Mouse (Mus musculus) adrenal gland, adult 18-20 months (tissue): ENCODE measurements at regions not wholly inside any gene's neighbourhood (a gene's known extent, or its start where the extent isn't known, plus 50 kb on each side); places are given as distances from the start of the nearest gene placed in this dataset.

Experiments
- DNase-seq, 2 experiments: peaks; one replicate each; pipeline ENCODE4 v3.0.0; 2021 to 2022; ENCODE audit warnings: low spot score in 2 of 2

DNA sequence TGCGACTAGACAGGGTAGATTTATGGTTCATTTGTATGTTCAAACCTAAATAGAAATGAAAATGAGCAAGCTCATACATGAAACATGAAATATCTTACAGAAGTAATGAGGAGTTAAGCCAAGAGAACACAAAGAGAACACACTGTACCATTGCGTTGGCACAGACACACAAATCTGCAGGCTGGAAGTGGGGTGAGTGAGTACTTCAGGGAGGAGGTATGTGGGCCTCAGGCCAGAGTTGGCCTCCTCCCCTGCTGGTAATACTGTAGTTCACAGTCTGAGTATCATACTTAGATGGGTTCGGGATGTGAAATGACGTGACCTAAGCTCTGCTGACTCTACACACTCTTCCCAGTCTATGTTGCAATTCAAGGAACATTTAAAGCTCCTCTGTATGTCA, 624.1 kb downstream of the Rnf144a start:
- no peak for DNase-seq

DNA sequence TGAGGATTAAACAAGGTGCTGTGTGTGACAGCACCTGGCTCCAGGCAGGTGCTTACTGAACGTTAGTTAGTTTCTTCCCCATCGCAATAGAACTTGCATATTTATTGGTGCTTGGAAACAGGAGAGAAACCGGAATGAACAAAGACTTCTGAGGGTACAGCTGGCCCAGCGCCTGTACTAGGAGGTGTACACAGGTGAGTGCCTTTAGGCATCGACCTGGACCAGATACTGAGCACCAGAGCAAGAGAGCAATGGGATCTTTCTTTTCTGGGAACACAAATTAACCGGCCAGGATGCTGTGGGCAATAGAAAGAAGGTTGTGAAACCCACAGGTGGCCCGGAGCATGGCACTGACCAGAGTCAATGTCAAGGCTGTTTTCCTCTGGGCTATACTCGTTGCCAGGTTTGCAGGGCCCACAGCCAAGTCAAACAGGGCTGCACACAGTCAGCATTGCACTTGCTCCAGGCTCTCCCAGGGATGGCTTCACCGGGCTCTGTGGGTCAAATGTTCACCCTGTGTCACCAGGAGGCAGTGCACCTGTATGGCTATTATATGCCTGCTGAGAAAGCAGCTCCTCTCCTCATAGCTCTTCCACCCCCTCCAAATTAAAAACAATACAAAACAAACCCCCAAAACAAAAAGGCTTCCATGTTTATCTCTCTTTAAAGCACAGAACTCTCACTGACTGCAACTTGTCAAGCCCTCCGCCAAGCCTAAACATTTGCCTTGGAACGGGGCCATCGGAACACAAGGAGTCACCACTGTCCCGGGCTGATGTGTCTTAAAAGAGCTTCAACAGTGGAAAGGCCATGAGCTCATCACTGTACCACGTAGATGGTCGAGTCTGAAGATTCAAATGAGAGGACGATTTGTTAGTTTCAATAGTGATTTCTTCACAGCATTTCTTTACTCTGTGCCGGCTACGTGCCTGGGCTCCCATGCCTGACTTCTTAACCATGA, 629.1 kb downstream of the Rnf144a start:
- DNase-seq: no peak

DNA sequence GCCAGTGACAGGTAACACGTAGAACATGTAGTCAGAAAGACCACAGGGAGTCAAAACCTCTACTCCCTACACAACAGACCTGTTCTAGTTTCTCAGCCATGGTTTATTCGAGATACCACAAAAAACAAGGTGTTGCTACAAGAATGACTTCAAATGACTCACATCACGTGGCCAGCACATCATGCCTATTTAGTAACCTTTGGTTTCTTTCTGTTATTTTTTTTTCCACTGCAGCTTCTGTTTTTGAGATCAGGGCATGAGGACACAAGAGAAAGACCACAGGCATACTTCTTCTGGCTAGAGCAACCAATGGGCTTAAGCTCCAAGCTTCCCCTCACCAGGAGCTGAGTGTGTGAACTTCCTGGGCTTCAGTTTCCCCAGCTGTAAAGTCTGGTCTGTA, 630.7 kb downstream of the Rnf144a start:
- no peak for DNase-seq

DNA sequence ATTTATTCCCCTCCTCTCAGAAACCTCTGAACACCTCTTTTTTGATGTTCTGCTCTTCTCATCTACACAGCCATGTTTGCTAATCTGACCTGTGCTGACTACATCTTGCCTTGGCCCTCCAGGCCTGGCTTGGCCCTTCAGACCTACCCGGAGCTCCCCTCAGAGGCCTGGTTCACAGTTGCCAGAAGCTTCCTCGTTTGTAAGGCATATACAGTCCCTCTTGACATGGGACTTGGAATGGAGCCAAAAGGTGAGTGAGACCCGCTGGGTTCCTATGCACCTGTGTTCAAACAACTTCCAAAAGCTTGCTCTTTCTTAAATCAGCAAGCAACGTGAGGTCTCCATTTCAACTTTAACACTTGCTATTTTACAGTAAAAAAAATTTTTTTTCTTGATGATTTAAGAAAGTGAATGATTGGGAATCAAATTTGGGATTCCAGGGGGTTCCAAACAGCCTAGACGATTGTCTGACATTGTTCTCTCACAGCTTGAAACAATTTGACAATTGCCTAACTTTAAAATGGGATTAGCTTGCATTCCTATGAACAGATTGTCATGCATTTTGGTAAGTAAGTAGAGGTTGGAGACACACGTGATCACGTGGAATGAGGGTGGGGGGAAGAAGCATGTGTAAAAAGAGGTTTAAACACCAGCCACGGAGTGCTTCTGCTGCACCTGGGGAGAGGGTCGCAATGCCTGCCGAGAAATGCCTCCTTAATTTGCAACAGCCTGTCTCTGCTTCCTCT, 631.9 kb downstream of the Rnf144a start:
- no peak for DNase-seq

DNA sequence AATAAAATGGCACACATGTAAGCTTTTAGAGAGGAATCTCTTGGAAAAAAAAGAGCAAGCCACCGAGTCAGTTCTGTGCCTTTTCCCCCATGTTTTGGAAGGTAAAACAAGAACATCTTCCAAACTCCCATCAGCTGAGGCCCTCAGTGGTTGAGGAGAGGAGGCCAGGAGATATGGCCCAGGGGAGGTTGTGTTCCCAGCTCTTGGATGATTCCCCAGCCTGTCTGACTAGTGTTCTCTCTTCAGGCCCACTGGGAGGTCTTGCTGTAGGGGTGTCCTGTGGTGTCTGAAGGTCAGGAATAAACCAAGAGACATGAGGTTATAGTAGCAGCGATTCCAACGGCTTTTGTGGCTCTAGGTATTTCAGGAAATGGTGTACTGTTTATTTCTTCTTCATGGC, 643.2 kb downstream of the Rnf144a start:
- DNase-seq: no peak

DNA sequence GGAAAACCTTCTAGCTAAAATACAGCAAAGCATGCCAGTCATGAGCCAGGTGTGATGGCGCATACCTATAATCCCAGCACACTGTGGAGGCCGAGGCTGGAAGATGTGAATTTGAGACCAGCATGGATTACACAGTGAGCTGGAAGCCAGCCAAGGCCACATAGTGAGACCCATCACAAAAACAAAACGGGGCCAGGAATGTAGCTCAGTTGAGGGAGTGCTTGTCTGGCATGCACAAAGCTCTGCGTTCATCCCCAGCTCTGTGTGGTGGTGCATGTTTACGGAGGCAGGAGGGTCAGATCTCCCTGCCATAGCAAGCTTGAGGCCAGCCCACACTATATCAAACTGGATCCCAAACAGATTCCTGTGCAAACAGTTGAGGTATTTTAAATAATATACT, 646.4 kb downstream of the Rnf144a start:
- no peak for DNase-seq

DNA sequence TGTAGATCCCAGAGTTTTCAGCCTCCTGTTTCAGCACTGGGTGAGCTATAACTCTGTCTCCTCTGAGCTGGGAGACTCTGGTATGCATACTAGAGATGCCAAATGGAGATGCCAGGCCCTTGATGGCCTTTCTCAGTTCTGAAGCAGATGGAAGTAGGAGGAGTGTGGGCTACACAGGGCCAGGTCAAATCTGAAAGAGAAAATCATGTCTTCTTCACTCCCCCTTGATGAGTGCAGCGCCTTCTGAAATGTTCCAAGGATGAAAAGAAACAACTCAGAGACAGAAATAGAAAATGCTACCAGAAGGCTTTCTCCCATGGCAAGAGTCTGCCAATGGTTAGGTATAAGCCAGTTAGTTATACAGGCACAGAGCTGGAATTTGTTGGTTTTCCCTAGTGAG, 652.0 kb downstream of the Rnf144a start:
- DNase-seq: no peak

DNA sequence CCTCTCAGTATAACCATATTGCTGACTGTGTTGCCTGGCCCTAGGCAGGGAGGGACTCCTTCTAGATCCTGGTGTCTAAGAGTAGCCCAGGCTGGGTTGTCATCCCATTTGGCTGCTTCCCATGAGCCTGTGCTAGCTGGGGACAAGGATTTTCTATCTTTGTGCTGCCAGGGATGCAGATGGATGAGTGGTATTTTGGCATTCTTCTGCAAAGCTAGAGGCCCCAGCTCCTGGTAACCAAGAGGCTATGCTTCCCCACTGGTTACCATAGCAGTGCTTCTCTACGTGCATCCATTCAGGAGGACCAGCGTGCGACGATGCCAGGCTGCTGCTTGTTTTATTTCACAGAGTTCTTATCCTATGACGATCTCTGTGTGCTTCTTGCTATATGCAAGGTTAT, 658.0 kb downstream of the Rnf144a start:
- no peak for DNase-seq

DNA sequence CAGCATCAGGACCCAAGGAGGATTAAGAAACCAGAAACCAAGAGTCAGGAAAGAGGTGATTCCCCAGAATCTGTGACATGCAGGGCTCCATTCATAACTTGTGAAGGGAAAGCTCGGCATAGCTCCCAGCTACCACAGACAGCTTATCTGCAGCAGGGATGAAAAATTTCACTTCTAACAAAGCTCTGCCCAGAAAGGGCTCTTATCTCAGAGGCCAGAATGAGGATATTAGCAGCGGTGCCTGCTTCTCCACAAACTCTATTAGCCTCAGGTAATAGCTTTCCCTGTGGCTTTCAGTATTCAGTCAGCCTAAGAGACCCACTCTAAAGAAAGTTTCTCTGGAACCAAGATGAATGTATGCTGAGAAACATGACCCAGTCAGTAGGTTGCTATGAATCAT, 636.9 kb upstream of the Id2 start:
- DNase-seq: no peak

DNA sequence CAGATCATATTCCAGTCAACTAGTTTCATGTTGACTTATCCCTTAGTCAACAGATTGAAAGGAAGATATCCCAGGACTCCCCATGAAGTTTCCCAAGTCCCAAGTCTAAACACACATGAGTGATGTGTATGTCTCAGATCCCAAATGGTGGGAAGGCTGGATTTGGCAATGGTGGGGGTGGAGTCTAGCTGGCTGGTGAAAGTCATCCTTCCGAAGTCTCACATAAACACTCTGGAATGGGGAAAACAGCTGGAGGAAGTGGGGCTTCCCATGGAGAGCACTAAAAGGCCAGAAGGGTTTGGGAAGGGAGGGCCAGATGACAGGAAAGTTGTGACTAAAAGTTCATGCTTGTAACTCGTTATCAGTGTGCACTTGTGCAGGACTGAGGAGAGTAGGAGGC, 628.8 kb upstream of the Id2 start:
- DNase-seq: no peak

DNA sequence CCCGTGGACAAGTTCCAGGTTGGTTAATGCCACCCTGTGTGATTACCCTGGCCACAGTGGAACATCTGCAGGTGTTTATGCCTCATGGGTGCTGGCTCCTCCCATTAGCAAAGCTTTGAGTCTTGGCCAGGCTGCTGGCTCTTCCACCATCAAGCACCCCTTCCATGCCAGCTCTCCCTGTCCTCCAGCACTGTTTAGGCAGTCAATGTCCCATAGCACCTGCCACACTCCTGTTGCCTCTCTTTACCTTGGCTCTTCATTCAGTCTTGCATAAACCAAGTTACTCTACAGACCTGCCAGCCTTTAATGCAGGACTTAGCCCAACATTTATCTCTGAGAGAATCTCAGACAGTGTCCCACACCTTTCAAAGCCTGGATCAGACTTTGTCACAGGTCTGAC, 614.2 kb upstream of the Id2 start:
- DNase-seq: no peak

DNA sequence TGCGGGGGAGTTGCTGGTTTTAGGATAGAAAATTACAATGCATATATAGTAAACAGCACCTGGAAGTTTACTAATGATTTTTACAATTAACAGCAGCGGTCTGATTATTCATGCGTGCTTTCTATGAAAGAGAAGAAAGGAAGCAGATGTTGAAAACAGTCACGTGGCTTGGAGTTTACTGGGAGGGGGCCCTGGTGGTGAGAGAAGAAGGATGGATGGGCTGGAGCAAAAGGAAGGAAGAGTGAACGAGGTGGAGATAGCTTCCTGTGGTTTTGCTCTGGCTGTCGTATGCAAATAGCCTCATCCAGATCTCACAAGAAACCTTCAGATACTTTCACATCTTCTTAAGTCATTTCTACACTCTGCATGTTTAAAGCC, 606.1 kb upstream of the Id2 start:
- no peak for DNase-seq

DNA sequence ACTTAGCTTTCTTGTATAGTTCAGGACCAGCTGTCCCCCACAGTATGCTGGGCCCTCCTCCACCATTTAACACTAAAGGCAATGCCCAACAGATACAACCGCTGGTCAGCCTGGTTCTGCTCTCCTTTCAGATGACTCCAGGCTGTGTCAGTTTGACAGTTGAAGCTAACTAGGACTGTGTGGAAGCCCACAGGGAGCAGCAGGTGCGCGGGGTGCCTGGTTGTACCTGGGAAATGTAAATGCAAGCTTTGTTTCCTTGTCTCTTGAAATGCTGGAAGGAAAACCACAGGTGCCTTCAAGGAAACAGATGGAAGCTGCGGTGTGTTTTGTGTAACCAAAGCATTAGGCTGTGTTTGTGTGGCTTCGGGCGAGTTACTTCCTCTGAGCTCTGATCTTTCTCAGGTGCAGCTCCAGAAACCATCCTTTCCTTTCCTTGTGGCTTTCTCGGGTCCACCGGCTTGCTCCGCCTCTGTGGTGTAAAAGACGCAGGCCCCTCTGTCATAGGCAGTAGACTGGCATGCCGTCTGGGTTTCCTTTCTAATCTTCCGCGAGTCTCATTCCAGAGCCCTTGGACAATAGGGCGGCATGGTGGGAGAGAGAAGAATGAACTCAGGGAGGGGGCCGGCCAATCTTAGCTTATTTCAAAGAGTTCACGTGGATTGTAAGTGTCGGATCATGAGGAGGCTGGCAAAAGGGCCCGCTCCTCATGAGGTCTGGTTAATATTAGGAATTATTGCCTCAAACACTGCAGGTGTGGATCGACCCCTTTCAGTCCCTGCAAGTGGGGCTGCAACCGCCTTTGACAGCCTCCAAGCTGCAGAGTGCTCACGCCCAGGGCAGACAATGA, 605.5 kb upstream of the Id2 start:
- DNase-seq: no peak

DNA sequence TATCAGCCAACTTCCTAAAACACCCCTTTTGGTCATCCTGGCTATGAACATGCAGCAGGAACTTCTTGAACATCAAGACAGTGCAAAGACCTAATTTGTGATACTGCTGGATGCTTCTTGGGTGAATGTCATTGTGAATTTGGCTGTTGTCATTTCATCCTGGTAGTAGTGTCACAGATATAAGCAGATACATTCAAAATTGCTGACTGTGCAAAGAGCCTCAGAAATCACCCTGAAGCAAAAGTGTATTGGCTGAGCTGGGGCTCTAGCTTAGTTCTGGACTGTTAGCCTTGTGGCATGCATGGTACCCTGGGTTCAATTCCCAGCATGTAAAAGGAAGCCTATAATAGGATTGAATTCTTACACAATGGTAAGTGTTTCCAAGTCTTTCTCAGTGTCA, 590.1 kb upstream of the Id2 start:
- DNase-seq: no peak

DNA sequence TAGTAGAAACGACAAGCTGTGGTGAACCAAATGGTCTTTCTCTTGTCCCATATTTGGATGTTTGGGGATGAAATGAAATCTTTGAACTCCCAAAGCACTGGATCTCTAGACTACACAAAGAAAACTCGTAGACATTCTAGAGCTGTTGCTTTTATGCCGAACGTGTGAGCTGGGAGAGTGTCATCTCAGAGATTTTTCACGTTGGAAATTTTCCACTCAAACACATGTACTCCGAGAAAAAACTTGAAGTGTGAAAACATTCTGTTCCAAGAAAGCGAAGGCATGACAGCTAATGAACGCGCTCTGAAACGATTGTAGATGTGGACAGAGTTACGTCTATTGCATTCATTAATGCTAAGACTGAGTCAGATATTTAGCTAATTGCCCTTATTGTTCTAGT, 579.7 kb upstream of the Id2 start:
- DNase-seq: no peak

DNA sequence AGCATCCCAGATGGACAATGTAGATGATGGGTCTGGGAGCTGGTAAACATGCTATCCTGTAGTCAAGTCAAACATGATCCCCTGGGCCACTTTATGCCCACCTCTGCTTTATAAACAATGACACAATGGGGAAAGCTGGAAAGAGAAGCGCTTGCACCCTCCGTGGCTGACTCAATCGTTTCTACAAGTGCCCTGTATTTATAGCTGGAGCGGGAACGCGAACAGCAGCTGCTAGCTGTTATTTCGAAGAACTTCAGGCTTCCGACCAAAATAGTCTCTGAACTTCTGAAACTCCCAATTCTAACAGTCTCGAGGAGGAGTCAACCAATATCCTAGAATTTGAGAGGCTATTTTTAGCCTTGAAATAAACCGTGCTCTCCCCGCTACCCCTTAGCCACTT, 571.4 kb upstream of the Id2 start:
- DNase-seq: no peak

DNA sequence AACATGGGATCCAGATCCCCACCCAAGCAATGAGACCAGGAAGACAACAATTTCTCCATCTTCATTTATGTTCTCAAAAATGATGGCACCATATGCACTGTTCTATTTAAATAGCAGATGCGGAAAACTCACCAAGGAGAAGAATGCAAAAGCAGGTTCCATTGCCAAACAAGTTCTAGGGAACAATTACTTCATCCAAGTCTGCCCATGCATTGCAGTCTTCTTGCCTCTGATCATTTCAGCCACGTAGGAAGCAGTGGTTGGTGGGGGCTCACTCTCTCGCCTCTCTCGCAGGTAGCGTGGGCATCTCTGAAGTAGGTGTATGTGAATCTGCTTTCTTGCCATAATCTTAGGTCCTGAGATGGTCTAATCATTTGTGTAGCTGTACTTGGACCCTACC, 557.5 kb upstream of the Id2 start:
- DNase-seq: no peak

DNA sequence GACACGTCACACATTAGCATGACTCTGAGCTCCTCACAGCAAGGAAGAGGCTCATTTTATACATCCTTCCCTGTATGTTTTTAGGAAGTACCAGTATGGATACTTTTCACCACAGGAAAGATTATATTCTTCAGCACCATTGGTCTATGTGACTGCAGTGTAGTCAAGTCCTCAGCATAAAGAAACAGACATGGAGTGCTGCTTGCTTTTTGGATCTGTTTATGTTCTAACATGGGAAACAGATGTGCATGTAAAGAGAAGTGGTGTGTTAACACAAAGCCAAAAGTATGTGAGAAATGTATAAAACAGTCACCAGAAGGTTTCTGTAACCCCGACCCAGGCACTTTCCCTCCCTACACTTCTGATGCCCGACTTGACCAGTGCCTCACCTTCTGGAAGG, 553.3 kb upstream of the Id2 start:
- DNase-seq: no peak

DNA sequence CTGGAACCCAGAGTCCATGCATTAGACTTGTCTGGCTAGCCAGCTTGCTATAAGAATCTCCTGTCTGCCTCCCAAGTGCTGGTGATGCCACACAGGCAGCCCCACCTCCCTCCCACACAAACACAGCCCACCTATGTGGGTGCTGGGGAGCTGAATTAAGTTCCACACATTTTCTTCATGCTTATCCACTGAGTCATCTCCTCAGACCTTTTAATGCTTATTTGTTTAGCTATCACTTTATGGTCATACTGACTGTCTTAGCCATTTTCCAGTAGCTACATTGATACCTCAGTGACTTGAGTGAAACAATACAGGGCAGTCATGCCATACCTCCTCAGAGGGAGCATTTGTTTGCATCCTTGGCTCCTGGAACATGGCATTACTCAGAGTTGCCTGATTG, 531.1 kb upstream of the Id2 start:
- DNase-seq: no peak

DNA sequence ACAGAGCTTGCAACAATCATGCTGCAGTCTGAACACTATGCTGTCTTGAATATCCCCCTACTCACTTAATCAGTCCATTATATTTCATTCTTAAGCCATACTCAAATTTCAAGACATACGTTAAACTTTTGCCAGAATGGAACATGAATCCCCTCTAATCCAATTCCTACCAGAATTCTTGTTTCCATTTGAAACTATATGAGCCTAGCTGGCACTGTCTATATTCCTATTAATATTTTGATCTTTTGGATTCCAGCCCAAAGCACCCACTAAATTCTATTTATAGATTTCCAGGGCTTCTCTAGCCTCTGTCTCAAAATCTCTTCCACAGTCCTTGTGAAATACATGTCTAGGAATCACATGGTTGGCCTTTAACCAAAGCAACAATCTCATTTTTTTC, 528.9 kb upstream of the Id2 start:
- no peak for DNase-seq

DNA sequence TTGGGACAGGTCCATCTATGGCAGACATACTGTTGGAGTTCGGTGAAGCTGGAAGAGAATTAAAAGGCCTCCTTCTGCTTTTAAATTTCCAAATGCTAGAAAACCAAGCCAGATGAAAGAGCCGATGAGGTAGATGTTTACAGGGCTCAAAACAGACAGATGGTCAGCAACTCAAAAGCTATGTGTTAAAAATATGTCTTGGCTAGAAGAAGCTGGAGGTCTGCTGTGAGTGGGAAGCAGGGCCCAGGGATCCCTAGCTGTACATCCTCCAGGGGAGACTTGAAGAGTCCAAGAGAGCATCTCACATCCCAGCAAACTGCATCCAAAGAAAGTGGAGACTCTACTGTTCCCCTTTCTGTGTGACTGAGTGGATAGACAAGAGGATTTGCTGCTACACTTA, 526.5 kb upstream of the Id2 start:
- no peak for DNase-seq

DNA sequence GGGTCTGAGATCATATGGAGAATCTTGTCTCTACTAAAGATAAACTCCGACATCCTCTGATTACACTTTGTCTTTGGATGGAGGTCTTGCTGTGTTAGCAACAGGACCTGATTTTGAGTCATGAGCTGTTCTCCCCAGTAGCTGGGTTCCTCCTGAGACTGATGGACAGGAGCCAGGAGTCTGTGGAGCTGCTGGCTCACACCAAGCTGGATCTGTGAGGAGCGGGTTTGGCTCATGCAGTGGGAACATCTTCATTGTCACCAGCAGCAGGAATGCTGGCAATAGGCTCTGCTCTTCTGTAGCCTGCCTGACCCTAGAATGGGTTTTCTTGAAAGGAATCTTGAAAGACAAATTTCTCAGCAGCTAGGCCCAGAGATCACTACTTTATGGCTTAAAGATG, 524.2 kb upstream of the Id2 start:
- DNase-seq: no peak
